Mouse (Mus musculus): ENCODE measurements around the gene Snai3. TPM values are rescaled to one million over a fixed set of nuclear protein-coding genes. Genes with fewer than 3 reads are reported as not detected.

Snai3 gene
- polyA plus RNA-seq, 1 experiment, result 1.3 TPM

- TF ChIP-seq MAX (IDR thresholded peaks at IDR 0.05; ENCODE audit: low read depth) (no peak), REST (IDR thresholded peaks at IDR 0.05; ENCODE audit: insufficient read depth, insufficient read length) (no peak), POLR2AphosphoS2 (IDR thresholded peaks at IDR 0.05; ENCODE audit: insufficient read length, low read depth) (no peak)
- Histone ChIP-seq H3K27me3 (ENCODE audit: control insufficient read depth, insufficient read depth, insufficient read length) (no peaks in the 10 kb centered on the region), H3K79me2 (ENCODE audit: control insufficient read depth, insufficient read depth) (no peaks in the 10 kb centered on the region), H3ac (ENCODE audit: control insufficient read depth, insufficient read length) (no peak overlapping the region), H3K36me3 (ENCODE audit: control insufficient read depth, insufficient read depth) (peaks cover 14% of the 10 kb centered on the region), H3K4me2 (ENCODE audit: low read depth) (no peak overlapping the region), H3K4me3 (no peak overlapping the region)
These were observed 28.7 kb downstream of the Snai3 start for GRCm38 (mm10) chr8:122431694-122432442.

GRCm38 (mm10) chr8:122430646-122431045 lies 29.9 kb downstream of the Snai3 start:
- H3K4me2 ChIP-seq (ENCODE audit: low read depth), result no peak overlapping the region
- no peak overlapping the region for H3K4me3 ChIP-seq
- TF ChIP-seq E2F4 (IDR thresholded peaks at IDR 0.05; ENCODE audit: insufficient read depth), result no peak
- TF ChIP-seq TCF12 (IDR thresholded peaks at IDR 0.05; ENCODE audit: insufficient read depth, poor library complexity, severe bottlenecking), result no peak
- TF ChIP-seq MYOG (IDR thresholded peaks at IDR 0.05; ENCODE audit: control insufficient read depth in 1 of 3, insufficient read depth in 1 of 3, insufficient read length in 2 of 3, low read depth in 2 of 3), result no peak
- no peaks in the 10 kb centered on the region for H3K27me3 ChIP-seq (ENCODE audit: control insufficient read depth, insufficient read depth, insufficient read length)
- no peak overlapping the region for H3ac ChIP-seq (ENCODE audit: control insufficient read depth, insufficient read length)
- peaks cover 5% of the 10 kb centered on the region for H3K36me3 ChIP-seq (ENCODE audit: control insufficient read depth, insufficient read depth)
- no peaks in the 10 kb centered on the region for H3K79me2 ChIP-seq (ENCODE audit: control insufficient read depth, insufficient read depth)

GRCm38 (mm10) chr8:122430058-122430636 lies 30.4 kb downstream of the Snai3 start:
- H3K36me3 ChIP-seq (ENCODE audit: control insufficient read depth, insufficient read depth), result no peaks in the 10 kb centered on the region
- H3K4me3 ChIP-seq, result no peak overlapping the region
- no peak overlapping the region for H3ac ChIP-seq (ENCODE audit: control insufficient read depth, insufficient read length)
- peak overlapping the region; percentile 6 for H3K4me2 ChIP-seq (ENCODE audit: low read depth)
- H3K27me3 ChIP-seq (ENCODE audit: control insufficient read depth, insufficient read depth, insufficient read length), result no peaks in the 10 kb centered on the region
- TF ChIP-seq TCF12 (IDR thresholded peaks at IDR 0.05; ENCODE audit: insufficient read depth, poor library complexity, severe bottlenecking) (no peak), MYOD1 (IDR thresholded peaks at IDR 0.05; ENCODE audit: control insufficient read depth in 1 of 3, insufficient read length in 2 of 3, low read depth in 2 of 3) (no peak), REST (IDR thresholded peaks at IDR 0.05; ENCODE audit: insufficient read depth, insufficient read length) (no peak)
- no peaks in the 10 kb centered on the region for H3K79me2 ChIP-seq (ENCODE audit: control insufficient read depth, insufficient read depth)

GRCm38 (mm10) chr8:122428163-122428562 lies 32.4 kb downstream of the Snai3 start:
- Histone ChIP-seq H3K4me3 (no peak overlapping the region), H3K4me2 (ENCODE audit: low read depth) (no peak overlapping the region), H3ac (ENCODE audit: control insufficient read depth, insufficient read length) (no peak overlapping the region), H3K27me3 (ENCODE audit: control insufficient read depth, insufficient read depth, insufficient read length) (no peaks in the 10 kb centered on the region), H3K79me2 (ENCODE audit: control insufficient read depth, insufficient read depth) (no peaks in the 10 kb centered on the region), H3K36me3 (ENCODE audit: control insufficient read depth, insufficient read depth) (no peaks in the 10 kb centered on the region)
- no peak for TF ChIP-seq TCF3 (IDR thresholded peaks at IDR 0.05; ENCODE audit: insufficient read length, low read depth)
- no peak for TF ChIP-seq TCF12 (IDR thresholded peaks at IDR 0.05; ENCODE audit: insufficient read depth, poor library complexity, severe bottlenecking)
- TF ChIP-seq REST (IDR thresholded peaks at IDR 0.05; ENCODE audit: insufficient read depth, insufficient read length), result no peak
- TF ChIP-seq POLR2AphosphoS2 (IDR thresholded peaks at IDR 0.05; ENCODE audit: insufficient read length, low read depth), result no peak
- no peak for TF ChIP-seq MAX (IDR thresholded peaks at IDR 0.05; ENCODE audit: low read depth)
- no peak for TF ChIP-seq MYOD1 (IDR thresholded peaks at IDR 0.05; ENCODE audit: control insufficient read depth in 1 of 3, insufficient read length in 2 of 3, low read depth in 2 of 3)
- TF ChIP-seq MYOG (IDR thresholded peaks at IDR 0.05; ENCODE audit: control insufficient read depth in 1 of 3, insufficient read depth in 1 of 3, insufficient read length in 2 of 3, low read depth in 2 of 3), result no peak
- TF ChIP-seq POLR2A (IDR thresholded peaks at IDR 0.05; ENCODE audit: insufficient read length, low read depth), result no peak
- no peak for TF ChIP-seq CEBPB (IDR thresholded peaks at IDR 0.05; ENCODE audit: insufficient read depth, poor library complexity, severe bottlenecking)
- no peak for TF ChIP-seq USF1 (IDR thresholded peaks at IDR 0.05; ENCODE audit: low read depth)
- TF ChIP-seq E2F4 (IDR thresholded peaks at IDR 0.05; ENCODE audit: insufficient read depth), result no peak
- no peak for TF ChIP-seq SRF (IDR thresholded peaks at IDR 0.05; ENCODE audit: control insufficient read depth, insufficient read length, low read depth)

GRCm38 (mm10) chr8:122427607-122428006 lies 32.9 kb downstream of the Snai3 start:
- H3ac ChIP-seq (ENCODE audit: control insufficient read depth, insufficient read length), result no peak overlapping the region
- H3K4me2 ChIP-seq (ENCODE audit: low read depth), result no peak overlapping the region
- no peaks in the 10 kb centered on the region for H3K27me3 ChIP-seq (ENCODE audit: control insufficient read depth, insufficient read depth, insufficient read length)
- H3K36me3 ChIP-seq (ENCODE audit: control insufficient read depth, insufficient read depth), result no peaks in the 10 kb centered on the region
- TF ChIP-seq POLR2A (IDR thresholded peaks at IDR 0.05; ENCODE audit: insufficient read length, low read depth), result no peak
- TF ChIP-seq REST (IDR thresholded peaks at IDR 0.05; ENCODE audit: insufficient read depth, insufficient read length), result no peak
- no peak for TF ChIP-seq MYOD1 (IDR thresholded peaks at IDR 0.05; ENCODE audit: control insufficient read depth in 1 of 3, insufficient read length in 2 of 3, low read depth in 2 of 3)
- no peaks in the 10 kb centered on the region for H3K79me2 ChIP-seq (ENCODE audit: control insufficient read depth, insufficient read depth)
- H3K4me3 ChIP-seq, result no peak overlapping the region
